Mouse (Mus musculus): ENCODE results near the gene Smad3. TPM values are rescaled to one million over a fixed set of nuclear protein-coding genes. Genes with fewer than 3 reads are reported as not detected.

Smad3 gene
- polyA plus RNA-seq, 1 experiment from 2014 or later, result 7.7 TPM

GRCm38 (mm10) chr9:63720715-63721114 is 37.1 kb downstream of the Smad3 start:
- Histone ChIP-seq H3K9ac (ENCODE audit: low read depth, low read length) (no peak overlapping the region), H3K4me3 (ENCODE audit: low read length) (no peak overlapping the region), H3K9me3 (ENCODE audit: control insufficient read depth, low read length) (no peaks in the 10 kb centered on the region), H3K27ac (ENCODE audit: low read depth, low read length) (no peak overlapping the region), H3K27me3 (replicated peaks; ENCODE audit: control insufficient read depth, insufficient read depth, low read length) (no peaks in the 10 kb centered on the region), H3K4me2 (ENCODE audit: low read length) (no peak overlapping the region), H3K4me1 (ENCODE audit: control insufficient read depth, insufficient read depth, low read depth, low read length) (peaks cover 12% of the 10 kb centered on the region), H3K36me3 (ENCODE audit: control insufficient read depth, insufficient read depth, low read length) (no peaks in the 10 kb centered on the region)
- 73% methylated on average over 6 of the region's 6 CpGs for WGBS
- ATAC-seq, result no peak

- Histone ChIP-seq H3K4me2 (ENCODE audit: low read length) (no peak overlapping the region), H3K27ac (ENCODE audit: low read depth, low read length) (no peak overlapping the region), H3K27me3 (replicated peaks; ENCODE audit: control insufficient read depth, insufficient read depth, low read length) (no peaks in the 10 kb centered on the region), H3K4me1 (ENCODE audit: control insufficient read depth, insufficient read depth, low read depth, low read length) (peaks cover 12% of the 10 kb centered on the region), H3K36me3 (ENCODE audit: control insufficient read depth, insufficient read depth, low read length) (no peaks in the 10 kb centered on the region), H3K9me3 (ENCODE audit: control insufficient read depth, low read length) (no peaks in the 10 kb centered on the region), H3K9ac (ENCODE audit: low read depth, low read length) (no peak overlapping the region), H3K4me3 (ENCODE audit: low read length) (no peak overlapping the region)
- 83% methylated on average over 16 of the region's 16 CpGs for WGBS
- ATAC-seq, result no peak
These were observed 37.9 kb downstream of the Smad3 start for GRCm38 (mm10) chr9:63719770-63720440.

GRCm38 (mm10) chr9:63718735-63719358 is 38.9 kb downstream of the Smad3 start:
- peaks cover 12% of the 10 kb centered on the region for H3K4me1 ChIP-seq (ENCODE audit: control insufficient read depth, insufficient read depth, low read depth, low read length)
- no peaks in the 10 kb centered on the region for H3K36me3 ChIP-seq (ENCODE audit: control insufficient read depth, insufficient read depth, low read length)
- no peak overlapping the region for H3K9ac ChIP-seq (ENCODE audit: low read depth, low read length)
- H3K27ac ChIP-seq (ENCODE audit: low read depth, low read length), result no peak overlapping the region
- no peak for ATAC-seq
- H3K4me3 ChIP-seq (ENCODE audit: low read length), result no peak overlapping the region
- H3K27me3 ChIP-seq (replicated peaks; ENCODE audit: control insufficient read depth, insufficient read depth, low read length), result no peaks in the 10 kb centered on the region
- WGBS, result 90% methylated on average over 9 of the region's 9 CpGs
- H3K9me3 ChIP-seq (ENCODE audit: control insufficient read depth, low read length), result no peaks in the 10 kb centered on the region
- no peak overlapping the region for H3K4me2 ChIP-seq (ENCODE audit: low read length)

GRCm38 (mm10) chr9:63718170-63718569 is 39.6 kb downstream of the Smad3 start:
- Histone ChIP-seq H3K27ac (ENCODE audit: low read depth, low read length) (no peak overlapping the region), H3K9ac (ENCODE audit: low read depth, low read length) (no peak overlapping the region), H3K4me2 (ENCODE audit: low read length) (no peak overlapping the region), H3K27me3 (replicated peaks; ENCODE audit: control insufficient read depth, insufficient read depth, low read length) (no peaks in the 10 kb centered on the region), H3K9me3 (ENCODE audit: control insufficient read depth, low read length) (no peaks in the 10 kb centered on the region), H3K4me3 (ENCODE audit: low read length) (no peak overlapping the region), H3K4me1 (ENCODE audit: control insufficient read depth, insufficient read depth, low read depth, low read length) (peaks cover 12% of the 10 kb centered on the region), H3K36me3 (ENCODE audit: control insufficient read depth, insufficient read depth, low read length) (no peaks in the 10 kb centered on the region)
- 89% methylated on average over 4 of the region's 4 CpGs for WGBS
- ATAC-seq, result no peak

GRCm38 (mm10) chr9:63717474-63718005 is 40.3 kb downstream of the Smad3 start:
- 83% methylated on average over 3 of the region's 3 CpGs for WGBS
- Histone ChIP-seq H3K27me3 (replicated peaks; ENCODE audit: control insufficient read depth, insufficient read depth, low read length) (no peaks in the 10 kb centered on the region), H3K9ac (ENCODE audit: low read depth, low read length) (no peak overlapping the region), H3K27ac (ENCODE audit: low read depth, low read length) (no peak overlapping the region), H3K9me3 (ENCODE audit: control insufficient read depth, low read length) (no peaks in the 10 kb centered on the region), H3K4me2 (ENCODE audit: low read length) (no peak overlapping the region), H3K36me3 (ENCODE audit: control insufficient read depth, insufficient read depth, low read length) (no peaks in the 10 kb centered on the region), H3K4me1 (ENCODE audit: control insufficient read depth, insufficient read depth, low read depth, low read length) (peaks cover 12% of the 10 kb centered on the region), H3K4me3 (ENCODE audit: low read length) (no peak overlapping the region)
- ATAC-seq, result no peak

- H3K9me3 ChIP-seq (ENCODE audit: control insufficient read depth, low read length), result no peaks in the 10 kb centered on the region
- no peak overlapping the region for H3K9ac ChIP-seq (ENCODE audit: low read depth, low read length)
- H3K27ac ChIP-seq (ENCODE audit: low read depth, low read length), result no peak overlapping the region
- H3K4me3 ChIP-seq (ENCODE audit: low read length), result no peak overlapping the region
- ATAC-seq, result no peak
- H3K4me1 ChIP-seq (ENCODE audit: control insufficient read depth, insufficient read depth, low read depth, low read length), result peaks cover 12% of the 10 kb centered on the region
- H3K4me2 ChIP-seq (ENCODE audit: low read length), result no peak overlapping the region
- H3K27me3 ChIP-seq (replicated peaks; ENCODE audit: control insufficient read depth, insufficient read depth, low read length), result no peaks in the 10 kb centered on the region
- no peaks in the 10 kb centered on the region for H3K36me3 ChIP-seq (ENCODE audit: control insufficient read depth, insufficient read depth, low read length)
- 35% methylated on average over 18 of the region's 18 CpGs for WGBS
These were observed 41.4 kb downstream of the Smad3 start for GRCm38 (mm10) chr9:63716150-63717138.

- Histone ChIP-seq H3K9ac (ENCODE audit: low read depth, low read length) (no peak overlapping the region), H3K4me1 (ENCODE audit: control insufficient read depth, insufficient read depth, low read depth, low read length) (peaks cover 11% of the 10 kb centered on the region), H3K27me3 (replicated peaks; ENCODE audit: control insufficient read depth, insufficient read depth, low read length) (no peaks in the 10 kb centered on the region), H3K27ac (ENCODE audit: low read depth, low read length) (no peak overlapping the region), H3K4me3 (ENCODE audit: low read length) (no peak overlapping the region), H3K9me3 (ENCODE audit: control insufficient read depth, low read length) (no peaks in the 10 kb centered on the region), H3K36me3 (ENCODE audit: control insufficient read depth, insufficient read depth, low read length) (no peaks in the 10 kb centered on the region), H3K4me2 (ENCODE audit: low read length) (no peak overlapping the region)
- WGBS, result 78% methylated on average over 6 of the region's 6 CpGs
- ATAC-seq, result no peak
These were observed 43.2 kb downstream of the Smad3 start for GRCm38 (mm10) chr9:63714572-63714971.

- no peak overlapping the region for H3K4me2 ChIP-seq (ENCODE audit: low read length)
- no peak overlapping the region for H3K4me3 ChIP-seq (ENCODE audit: low read length)
- H3K27me3 ChIP-seq (replicated peaks; ENCODE audit: control insufficient read depth, insufficient read depth, low read length), result no peaks in the 10 kb centered on the region
- H3K9me3 ChIP-seq (ENCODE audit: control insufficient read depth, low read length), result no peaks in the 10 kb centered on the region
- WGBS, result 50% methylated on average over 6 of the region's 6 CpGs
- ATAC-seq, result peak; percentile 80
- no peaks in the 10 kb centered on the region for H3K36me3 ChIP-seq (ENCODE audit: control insufficient read depth, insufficient read depth, low read length)
- peaks cover 9% of the 10 kb centered on the region for H3K4me1 ChIP-seq (ENCODE audit: control insufficient read depth, insufficient read depth, low read depth, low read length)
- no peak overlapping the region for H3K9ac ChIP-seq (ENCODE audit: low read depth, low read length)
- H3K27ac ChIP-seq (ENCODE audit: low read depth, low read length), result no peak overlapping the region
These were observed 45.0 kb downstream of the Smad3 start for GRCm38 (mm10) chr9:63712838-63713237.

All from hindbrain, embryonic 16.5 days (tissue).